Mouse (Mus musculus) midbrain, embryonic 10.5 days (tissue): ENCODE results near the gene Olfr1564. TPM values are rescaled to one million over a fixed set of nuclear protein-coding genes. Genes with fewer than 3 reads are reported as not detected.
"Not testable (repeated sequence)": the region's sequence is repeated elsewhere in the genome, so short reads cannot be mapped to it uniquely, and the experiment has no call there.

ENCODE experiments used
- DNase-seq: peaks from one replicate; pipeline ENCODE4 v3.0.0-alpha.2; 2017; ENCODE audit warnings: low spot score
- H3K27ac ChIP-seq: fragments of 300-500 bp; sonication (generic); replicated peaks from 2 replicates; pipeline ENCODE4 v1.5.1; 2016; ENCODE audit warnings: mild to moderate bottlenecking
- H3K27me3 ChIP-seq: fragments of 300-500 bp; sonication (generic); 2 replicates; pipeline ENCODE4 v1.6.1; 2016; ENCODE audit warnings: low read depth, mild to moderate bottlenecking; ENCODE audit not compliant: poor library complexity, severe bottlenecking
- H3K36me3 ChIP-seq: fragments of 300-500 bp; sonication (generic); 2 replicates; pipeline ENCODE4 v1.6.1; 2016; ENCODE audit warnings: mild to moderate bottlenecking, moderate library complexity
- H3K4me1 ChIP-seq: fragments of 300-500 bp; sonication (generic); 2 replicates; pipeline ENCODE4 v1.6.1; 2016
- H3K4me3 ChIP-seq: fragments of 300-500 bp; sonication (generic); 2 replicates; pipeline ENCODE4 v1.5.1; 2016; ENCODE audit warnings: mild to moderate bottlenecking, moderate library complexity
- H3K9me3 ChIP-seq: fragments of 300-500 bp; sonication (generic); replicated peaks from 2 replicates; pipeline ENCODE4 v1.6.1; 2016; ENCODE audit warnings: mild to moderate bottlenecking
- WGBS: fragments of 180-500 bp; shearing (Covaris S2); methylation state at CpG from one replicate; pipeline ENCODE4 v1.1.7; 2016; 5-methylcytosine and 5-hydroxymethylcytosine counted together
- polyA plus RNA-seq: library from polyadenylated mRNA; unstranded; fragments of >200 nt; fragmentation: Nextera tagmentation; extraction: Ambion mirVana; gene quantifications from 2 replicates; pipeline ENCODE4 v1.2.1, GENCODE M21; 2016

Gene Olfr1564
- polyA plus RNA-seq: not detected in 2 replicates

DNA sequence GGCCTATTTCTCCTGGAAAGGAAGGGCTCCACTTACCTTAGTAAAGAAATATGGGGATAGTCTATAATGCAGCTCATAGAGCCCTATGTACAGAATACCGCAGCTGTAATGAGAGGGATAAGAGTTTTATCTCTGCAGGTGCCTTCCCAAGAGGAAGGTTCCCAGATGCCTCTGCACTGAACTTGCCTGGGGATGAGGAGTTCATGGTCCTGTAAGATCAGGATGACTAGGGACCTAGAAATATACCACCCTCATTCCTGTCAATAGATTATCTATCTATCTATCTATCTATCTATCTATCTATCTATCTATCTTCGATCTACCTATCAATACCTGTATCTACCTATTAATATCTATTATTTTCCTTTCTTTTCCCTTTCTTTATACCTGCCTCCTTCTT lies at the start of gene Olfr1564:
TSS of gene Olfr1564 (minus strand) at position 101 of the 400 bp plus-strand sequence.
- no peak for DNase-seq
- WGBS: 87% methylated on average over 2 of the region's 2 CpGs
- H3K4me1 ChIP-seq: no peaks in the 10 kb centered on the region
- no peaks in the 10 kb centered on the region for H3K27me3 ChIP-seq
- H3K36me3 ChIP-seq: no peaks in the 10 kb centered on the region
- peaks cover 20% of the 10 kb centered on the region for H3K9me3 ChIP-seq
- no peak within 1 kb of the TSS for H3K4me3 ChIP-seq
- H3K27ac ChIP-seq: no peak within 1 kb of the TSS

DNA sequence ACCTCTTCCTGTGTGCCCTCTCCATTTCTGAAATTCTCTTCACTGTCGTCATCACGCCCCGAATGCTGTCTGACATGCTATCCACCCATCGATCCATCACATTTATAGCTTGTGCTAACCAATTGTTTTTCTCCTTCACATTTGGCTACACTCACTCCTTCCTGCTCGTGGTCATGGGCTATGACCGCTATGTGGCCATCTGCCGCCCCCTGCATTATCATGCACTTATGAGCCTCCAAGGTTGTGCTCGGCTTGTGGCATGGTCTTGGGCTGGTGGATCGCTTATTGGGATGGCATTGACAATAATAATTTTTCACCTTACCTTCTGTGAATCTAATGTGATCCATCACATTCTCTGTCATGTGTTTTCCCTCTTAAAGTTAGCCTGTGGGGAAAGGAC lies 47.4 kb upstream of the Olfr1564 start:
- Histone ChIP-seq H3K36me3 (no peaks in the 10 kb centered on the region), H3K9me3 (peaks cover 10% of the 10 kb centered on the region), H3K27me3 (no peaks in the 10 kb centered on the region), H3K4me3 (no peak overlapping the region), H3K4me1 (no peaks in the 10 kb centered on the region), H3K27ac (no peak overlapping the region)
- no peak for DNase-seq
- 88% methylated on average over 9 of the region's 9 CpGs for WGBS

DNA sequence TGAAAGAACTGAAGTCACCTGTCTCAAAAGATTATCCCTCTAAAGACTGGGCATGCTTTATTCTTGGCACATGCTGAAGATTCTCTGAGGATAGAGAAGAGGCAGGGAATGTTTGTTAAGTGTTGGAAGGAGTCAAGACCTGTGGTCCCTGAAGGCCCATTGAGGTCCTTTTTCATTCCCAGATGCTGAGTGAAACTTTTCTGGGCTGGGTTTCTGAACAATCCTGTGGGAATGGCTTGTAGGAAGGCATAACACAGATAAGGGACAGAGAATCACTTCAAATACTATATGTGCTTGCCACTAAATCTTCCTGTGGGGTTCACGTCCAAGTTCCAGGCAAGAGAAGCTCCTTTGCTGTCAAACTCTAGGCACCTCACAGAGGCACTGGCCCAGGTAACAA lies 42.9 kb upstream of the Olfr1564 start, which contains the start of gene Olfr63:
TSS of gene Olfr63 (plus strand) at position 301 of the 400 bp plus-strand sequence.
- Histone ChIP-seq H3K4me1 (no peaks in the 10 kb centered on the region), H3K4me3 (no peak within 1 kb of the TSS), H3K27ac (no peak within 1 kb of the TSS), H3K27me3 (no peaks in the 10 kb centered on the region), H3K36me3 (no peaks in the 10 kb centered on the region), H3K9me3 (no peaks in the 10 kb centered on the region)
- WGBS: 77% methylated on average over 1 of the region's 1 CpGs
- DNase-seq: no peak

DNA sequence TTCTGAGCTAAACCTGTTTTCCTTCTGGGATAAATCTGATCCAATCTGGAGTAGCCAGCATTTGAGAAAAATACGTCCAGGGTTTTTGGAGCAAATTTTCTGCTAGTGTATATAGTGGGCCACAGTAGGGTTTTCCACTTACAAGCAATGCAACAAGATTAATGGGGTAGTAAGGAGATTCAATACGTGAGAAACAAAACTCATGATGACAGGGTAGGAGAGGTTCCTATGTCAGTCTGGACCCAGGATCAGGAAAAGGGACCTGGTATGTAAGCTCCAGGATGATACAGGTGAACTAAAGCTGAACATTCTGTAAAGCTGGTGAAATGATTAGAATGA lies 33.8 kb upstream of the Olfr1564 start:
- H3K27ac ChIP-seq, DNase-seq, H3K27me3 ChIP-seq, H3K36me3 ChIP-seq, H3K4me3 ChIP-seq, H3K9me3 ChIP-seq, H3K4me1 ChIP-seq: not testable (repeated sequence)
- no CpG with 5 or more reads among the region's 2 CpGs for WGBS

DNA sequence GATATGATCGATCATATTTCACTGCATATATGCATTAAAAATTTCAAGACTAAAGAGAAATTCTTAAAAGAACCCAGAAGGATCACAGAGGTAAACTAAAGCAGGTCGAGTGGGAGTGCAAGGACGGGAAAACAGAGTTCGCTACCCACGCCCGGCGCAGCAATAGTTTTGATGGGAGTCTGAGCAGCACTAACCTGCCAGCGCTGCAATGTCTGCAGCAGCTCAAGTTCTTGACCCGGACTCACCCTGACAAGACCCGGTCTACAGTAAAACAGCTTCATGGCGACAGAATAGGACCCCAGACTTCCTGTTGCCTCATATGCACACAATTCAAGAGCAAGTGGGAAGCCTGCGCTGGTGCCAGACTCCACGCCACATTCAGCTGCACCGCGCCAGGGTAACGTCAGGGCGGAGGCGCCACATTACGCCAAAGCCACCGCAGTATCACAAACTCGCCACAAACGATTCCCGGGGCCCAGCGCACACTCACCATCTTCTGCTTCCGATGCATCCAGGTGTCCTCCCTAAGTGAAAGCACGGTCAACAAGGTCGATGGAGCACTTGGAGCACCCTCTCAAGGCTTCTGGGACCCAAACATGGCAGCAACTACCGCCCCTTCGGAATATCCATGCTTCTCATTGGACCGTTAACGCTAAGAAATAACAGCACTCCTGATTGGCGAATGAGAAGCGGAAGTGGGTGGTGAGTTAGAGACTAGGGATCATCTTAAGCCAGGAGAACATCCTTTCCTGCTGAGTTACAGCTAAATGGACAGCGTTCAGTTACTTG lies 33.2 kb upstream of the Olfr1564 start, which contains the start of gene Zfp955a:
TSS of gene Zfp955a (minus strand) at position 616 of the 789 bp plus-strand sequence.
- 36% methylated on average over 1 of the region's 34 CpGs for WGBS
- not testable (repeated sequence) for H3K4me1 ChIP-seq, H3K27ac ChIP-seq, H3K9me3 ChIP-seq, H3K4me3 ChIP-seq, H3K27me3 ChIP-seq, DNase-seq, H3K36me3 ChIP-seq

DNA sequence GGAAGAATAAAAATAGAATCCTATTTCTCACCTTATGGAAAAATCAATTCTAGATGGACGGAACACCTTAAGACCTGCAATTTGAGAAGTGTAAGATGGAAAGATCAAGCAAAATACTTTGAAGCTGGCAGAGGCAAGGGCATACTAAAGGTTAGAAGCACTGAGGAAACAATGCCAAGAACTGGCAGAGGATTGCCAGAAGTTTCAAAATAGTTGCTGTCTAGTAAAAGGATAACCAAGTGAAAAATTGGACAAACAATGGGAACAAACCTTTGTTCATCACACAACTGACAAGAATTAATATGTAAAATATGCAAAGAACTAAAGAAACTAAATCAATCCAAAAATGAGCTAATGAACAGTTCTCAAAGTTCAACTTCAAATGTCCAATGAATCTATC lies 15.2 kb upstream of the Olfr1564 start:
- not testable (repeated sequence) for H3K4me1 ChIP-seq, H3K4me3 ChIP-seq, H3K27ac ChIP-seq, H3K27me3 ChIP-seq, DNase-seq
- Histone ChIP-seq H3K36me3 (peaks cover 30% of the 10 kb centered on the region), H3K9me3 (peaks cover 27% of the 10 kb centered on the region)
- WGBS: 90% methylated on average over 1 of the region's 1 CpGs

DNA sequence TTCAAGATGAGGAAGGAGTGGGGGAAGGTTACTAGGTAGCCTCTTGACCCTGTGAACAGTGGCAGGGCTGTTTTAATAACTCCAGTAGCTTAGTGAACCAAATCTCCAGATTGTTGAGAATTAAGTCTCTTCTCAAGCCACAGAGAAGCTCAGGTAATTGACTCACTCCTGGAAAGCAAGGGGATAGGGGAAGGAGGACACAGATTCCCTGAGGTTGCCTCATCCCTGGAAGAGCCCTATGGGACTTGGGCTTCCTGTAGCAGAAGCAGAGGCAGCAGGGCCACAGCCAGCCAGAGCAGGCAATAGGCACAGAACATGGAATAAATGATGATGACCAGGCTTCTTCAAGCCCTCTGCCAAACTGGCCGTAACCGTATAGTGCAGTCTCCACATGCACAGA lies 30.5 kb downstream of the Olfr1564 start, which contains the start of gene Olfr239:
TSS of gene Olfr239 (plus strand) at position 301 of the 400 bp plus-strand sequence.
- H3K27ac ChIP-seq, H3K4me1 ChIP-seq, H3K9me3 ChIP-seq, H3K36me3 ChIP-seq, DNase-seq, H3K27me3 ChIP-seq, H3K4me3 ChIP-seq: not testable (repeated sequence)
- WGBS: no CpG with 5 or more reads among the region's 2 CpGs

DNA sequence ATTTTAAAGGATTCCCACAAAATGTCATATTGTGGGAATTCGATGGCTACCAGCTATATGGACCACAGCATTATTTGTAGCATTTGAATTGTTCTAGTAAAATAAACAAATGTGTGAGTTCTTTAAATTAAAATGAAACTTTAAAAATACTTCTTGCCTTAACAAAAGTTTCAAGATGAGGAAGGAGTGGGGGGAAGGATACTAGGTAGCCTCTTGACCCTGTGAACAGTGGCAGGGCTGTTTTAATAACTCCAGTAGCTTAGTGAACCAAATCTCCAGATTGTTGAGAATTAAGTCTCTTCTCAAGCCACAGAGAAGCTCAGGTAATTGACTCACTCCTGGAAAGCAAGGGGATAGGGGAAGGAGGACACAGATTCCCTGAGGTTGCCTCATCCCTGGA lies 53.3 kb downstream of the Olfr1564 start, which contains the start of gene Olfr55:
TSS of gene Olfr55 (plus strand) at position 301 of the 400 bp plus-strand sequence.
- not testable (repeated sequence) for DNase-seq
- 88% methylated on average over 1 of the region's 1 CpGs for WGBS

More for the DNA sequence above, 53.3 kb downstream of the Olfr1564 start, which contains the start of gene Olfr55:
- not testable (repeated sequence) for H3K4me3 ChIP-seq, H3K36me3 ChIP-seq, H3K9me3 ChIP-seq, H3K4me1 ChIP-seq, H3K27ac ChIP-seq, H3K27me3 ChIP-seq

Other genes starting within 250 kb of the Olfr1564 start
- 15.3 and 16.9 TPM in 2 replicates for gene Zfp952, start 228.6 kb downstream of the Olfr1564 start, polyA plus RNA-seq
- gene Zfp763, start 188.3 kb downstream of the Olfr1564 start, polyA plus RNA-seq: 16.8 and 18.5 TPM in 2 replicates
- not detected in 2 replicates for gene 4921501E09Rik, start 153.6 kb downstream of the Olfr1564 start, polyA plus RNA-seq
- gene Zfp563, start 132.4 kb downstream of the Olfr1564 start, polyA plus RNA-seq: 6.6 and 8.1 TPM in 2 replicates
- 0.06 TPM in 1 of 2 replicates, not detected in the other for gene Morc2b, start 82.0 kb downstream of the Olfr1564 start, polyA plus RNA-seq
- not detected in 2 replicates for gene Olfr55, start 53.2 kb downstream of the Olfr1564 start, polyA plus RNA-seq
- not detected in 2 replicates for gene Olfr239, start 30.4 kb downstream of the Olfr1564 start, polyA plus RNA-seq
- 16.4 and 17.5 TPM in 2 replicates for gene Zfp955a, start 33.5 kb upstream of the Olfr1564 start, polyA plus RNA-seq
- 0.04 and 0.06 TPM in 2 replicates for gene Olfr63, start 43.0 kb upstream of the Olfr1564 start, polyA plus RNA-seq
- gene Zfp955b, start 67.9 kb upstream of the Olfr1564 start, polyA plus RNA-seq: 9.6 and 12.3 TPM in 2 replicates
- 9.9 and 13.1 TPM in 2 replicates for gene Zfp81, start 137.2 kb upstream of the Olfr1564 start, polyA plus RNA-seq
- 16.8 and 18.0 TPM in 2 replicates for gene Zfp101, start 173.0 kb upstream of the Olfr1564 start, polyA plus RNA-seq
- gene Actl9, start 211.2 kb upstream of the Olfr1564 start, polyA plus RNA-seq: not detected in 2 replicates